Mouse (Mus musculus) C2C12 (cell line): ENCODE data around the gene Armc2. TPM values are rescaled to one million over a fixed set of nuclear protein-coding genes. Genes with fewer than 3 reads are reported as not detected.

Experiments
- H3K27me3 ChIP-seq: one replicate; pipeline ENCODE4 v1.6.1; 2011; ENCODE audit not compliant: control insufficient read depth, insufficient read depth, insufficient read length
- H3K36me3 ChIP-seq: one replicate; pipeline ENCODE4 v1.6.1; 2011; ENCODE audit not compliant: control insufficient read depth, insufficient read depth
- H3K4me3 ChIP-seq: one replicate; pipeline ENCODE4 v1.5.1; 2011; ENCODE audit warnings: mild to moderate bottlenecking, control low read depth; ENCODE audit not compliant: poor library complexity, insufficient read depth, severe bottlenecking
- H3K79me2 ChIP-seq: one replicate; pipeline ENCODE4 v1.6.1; 2011; ENCODE audit not compliant: control insufficient read depth, insufficient read depth
- H3K79me3 ChIP-seq: one replicate; pipeline ENCODE4 v1.6.1; 2011; ENCODE audit warnings: low read depth, control low read depth
- H3ac ChIP-seq: one replicate; pipeline ENCODE3; 2011; ENCODE audit warnings: low read depth; ENCODE audit not compliant: control insufficient read depth, insufficient read length
- CEBPB ChIP-seq: IDR thresholded peaks from one replicate; pipeline ENCODE4 v1.6.1; 2011; ENCODE audit warnings: low read depth, mild to moderate bottlenecking, control low read depth, moderate library complexity
- CTCF ChIP-seq: IDR thresholded peaks from one replicate; pipeline ENCODE4 v1.5.1; 2011; ENCODE audit not compliant: control insufficient read depth, insufficient read depth, insufficient read length
- FOSL1 ChIP-seq: IDR thresholded peaks from one replicate; pipeline ENCODE4 v1.8.0; 2011; ENCODE audit warnings: mild to moderate bottlenecking, low read length; ENCODE audit not compliant: poor library complexity, insufficient read depth, severe bottlenecking
- MAX ChIP-seq: IDR thresholded peaks from one replicate; pipeline ENCODE4 v1.6.1; 2011; ENCODE audit warnings: mild to moderate bottlenecking, control low read depth
- MYOD1 ChIP-seq: IDR thresholded peaks from one replicate; pipeline ENCODE4 v1.6.1; 2011; ENCODE audit warnings: low read depth; ENCODE audit not compliant: control insufficient read depth, insufficient read length
- MYOG ChIP-seq: IDR thresholded peaks from one replicate; pipeline ENCODE4 v1.6.1; 2011; ENCODE audit not compliant: control insufficient read depth, insufficient read length; ENCODE audit errors: extremely low read depth
- USF1 ChIP-seq: IDR thresholded peaks from one replicate; pipeline ENCODE4 v1.6.1; 2011; ENCODE audit warnings: low read depth, mild to moderate bottlenecking, control low read depth, moderate library complexity
- polyA plus RNA-seq: library from polyadenylated mRNA; unstranded; fragments of >200 nt; fragmentation: generic; extraction: Trizol; gene quantifications from one replicate; pipeline ENCODE4 v1.2.1, GENCODE M21; 2012; ENCODE audit warnings: missing spikeins

Armc2 gene
- polyA plus RNA-seq, 1 experiment: 0.20 TPM

DNA sequence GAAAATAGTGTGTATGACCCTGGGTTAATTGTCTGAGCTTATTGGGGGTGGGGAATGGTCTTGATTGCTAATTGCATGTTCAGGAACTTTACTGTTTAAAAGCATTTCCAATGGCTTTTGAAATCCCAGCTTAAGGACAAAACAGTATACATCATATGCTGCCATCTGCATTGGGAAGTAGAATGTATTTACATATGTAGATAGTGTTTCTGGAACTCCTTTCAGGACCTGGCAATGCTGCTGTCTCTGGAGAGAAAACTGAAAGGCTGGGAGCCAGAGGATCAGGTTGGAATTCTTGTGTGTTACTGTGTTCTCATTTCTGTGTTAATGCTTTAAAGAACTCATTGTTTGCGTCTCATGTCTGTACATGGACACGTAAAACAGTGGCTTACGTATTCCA lies 25.1 kb upstream of the Armc2 start:
- H3K27me3 ChIP-seq: peaks cover 7% of the 10 kb centered on the region
- H3K79me3 ChIP-seq: no peaks in the 10 kb centered on the region
- H3K79me2 ChIP-seq: no peaks in the 10 kb centered on the region
- TF ChIP-seq USF1: no peak
- TF ChIP-seq CTCF: no peak
- no peak for TF ChIP-seq MAX
- TF ChIP-seq FOSL1: no peak
- H3ac ChIP-seq: no peak overlapping the region
- no peak overlapping the region for H3K4me3 ChIP-seq
- H3K36me3 ChIP-seq: no peaks in the 10 kb centered on the region

DNA sequence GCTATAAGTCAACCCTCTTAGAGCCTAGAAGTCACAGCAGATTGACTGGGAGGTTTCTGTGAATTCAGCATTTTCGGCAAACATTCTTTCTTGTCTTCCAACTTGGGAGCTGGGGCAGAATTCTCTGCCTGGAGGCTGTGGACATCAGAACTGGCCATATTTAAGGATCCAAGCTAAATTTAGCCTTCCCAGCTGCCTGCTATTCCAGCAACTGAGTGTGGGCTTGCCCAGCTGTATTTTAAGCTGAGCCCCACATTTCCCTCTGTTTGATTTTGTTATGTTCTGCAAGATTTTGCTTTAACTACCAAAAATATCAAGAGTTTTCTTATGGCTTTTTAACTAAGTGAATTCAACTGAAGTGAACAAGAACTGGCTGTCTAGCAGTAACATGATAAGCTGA lies 24.6 kb upstream of the Armc2 start:
- H3K79me2 ChIP-seq: no peaks in the 10 kb centered on the region
- TF ChIP-seq MYOG: no peak
- no peak for TF ChIP-seq MAX
- no peak for TF ChIP-seq CTCF
- no peak for TF ChIP-seq CEBPB
- TF ChIP-seq FOSL1: no peak
- no peak for TF ChIP-seq MYOD1
- TF ChIP-seq USF1: no peak
- H3K4me3 ChIP-seq: no peak overlapping the region
- H3K36me3 ChIP-seq: no peaks in the 10 kb centered on the region
- peaks cover 7% of the 10 kb centered on the region for H3K27me3 ChIP-seq
- no peak overlapping the region for H3ac ChIP-seq
- H3K79me3 ChIP-seq: no peaks in the 10 kb centered on the region

DNA sequence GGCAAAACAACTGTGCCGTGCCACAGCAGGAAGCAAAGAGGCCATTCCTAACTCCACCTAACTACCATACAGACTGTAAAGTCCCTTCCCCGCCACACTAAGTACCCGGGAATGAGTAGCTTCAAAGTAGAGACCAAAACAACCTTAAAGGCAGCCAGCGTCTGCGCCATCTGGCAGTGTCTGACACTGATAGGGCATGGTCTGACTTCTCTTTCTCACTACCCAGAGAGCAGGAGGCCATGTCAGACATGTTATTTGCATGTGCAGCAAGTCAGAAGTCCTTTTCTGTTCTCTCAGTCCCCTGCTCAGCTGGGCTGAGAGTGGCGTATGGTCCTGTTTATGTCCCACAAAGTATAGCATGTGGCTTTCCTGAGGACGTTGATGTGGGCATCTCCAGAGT lies 23.8 kb upstream of the Armc2 start:
- H3K4me3 ChIP-seq: no peak overlapping the region
- no peaks in the 10 kb centered on the region for H3K79me2 ChIP-seq
- no peaks in the 10 kb centered on the region for H3K79me3 ChIP-seq
- no peak overlapping the region for H3ac ChIP-seq
- H3K27me3 ChIP-seq: peaks cover 5% of the 10 kb centered on the region
- no peaks in the 10 kb centered on the region for H3K36me3 ChIP-seq
- TF ChIP-seq CTCF (no peak), MAX (no peak), USF1 (no peak), CEBPB (no peak), MYOD1 (no peak), FOSL1 (no peak), MYOG (no peak)

DNA sequence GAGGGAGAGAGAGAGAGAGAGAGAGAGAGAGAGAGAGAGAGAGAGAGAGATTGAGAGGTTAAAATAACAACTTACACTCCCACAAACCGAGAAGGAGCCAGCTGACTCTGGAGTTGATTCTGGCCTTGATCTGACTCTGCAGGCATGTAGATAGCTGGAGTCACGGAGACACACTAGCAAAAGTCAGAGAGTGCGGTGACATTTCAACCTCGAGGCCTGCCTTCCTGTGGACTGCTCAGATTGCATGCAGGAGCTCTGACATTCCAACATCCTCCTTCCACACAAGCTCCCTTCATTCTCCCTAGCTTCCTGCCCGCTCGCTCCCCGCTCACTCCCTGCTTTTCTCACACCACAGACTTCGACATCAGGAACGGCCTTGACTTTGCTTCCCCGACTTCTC lies 20.3 kb upstream of the Armc2 start:
- Histone ChIP-seq H3ac (no peak overlapping the region), H3K27me3 (no peaks in the 10 kb centered on the region), H3K36me3 (no peaks in the 10 kb centered on the region), H3K79me3 (no peaks in the 10 kb centered on the region), H3K79me2 (no peaks in the 10 kb centered on the region), H3K4me3 (no peak overlapping the region)
- TF ChIP-seq MYOG (no peak), MAX (no peak), FOSL1 (no peak), CTCF (no peak), USF1 (no peak)

DNA sequence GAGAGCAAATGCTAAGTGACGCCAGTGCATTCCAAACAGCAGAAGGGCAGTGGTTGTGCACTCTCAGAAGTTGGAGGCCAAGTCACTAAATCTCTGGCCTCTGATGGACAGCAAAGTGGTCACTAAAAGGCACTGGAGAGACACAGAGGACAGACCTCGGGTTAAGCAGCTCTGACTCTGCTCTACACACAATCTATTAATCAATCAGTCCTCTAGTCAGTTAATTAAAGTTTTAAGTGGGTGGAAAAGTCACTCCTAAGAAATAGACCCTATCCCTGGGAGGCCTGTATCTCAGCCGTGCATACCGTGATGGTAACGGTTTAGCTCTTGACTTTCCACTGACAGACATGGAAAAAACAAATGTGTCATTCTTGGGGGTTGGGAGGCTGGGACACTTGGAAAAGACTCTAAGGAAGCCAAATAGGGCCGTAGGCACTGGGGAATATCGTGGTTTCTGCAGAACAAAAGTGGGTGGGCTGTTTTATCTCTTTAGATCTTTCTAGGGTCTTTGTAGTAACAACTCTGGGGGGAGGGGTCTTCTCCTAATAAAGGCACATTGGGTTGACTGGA lies 19.1 kb upstream of the Armc2 start:
- TF ChIP-seq USF1 (no peak), MYOD1 (no peak), FOSL1 (no peak), CTCF (no peak), MYOG (no peak), MAX (no peak), CEBPB (no peak)
- no peaks in the 10 kb centered on the region for H3K36me3 ChIP-seq
- no peaks in the 10 kb centered on the region for H3K79me2 ChIP-seq
- no peaks in the 10 kb centered on the region for H3K27me3 ChIP-seq
- H3K79me3 ChIP-seq: no peaks in the 10 kb centered on the region
- H3K4me3 ChIP-seq: no peak overlapping the region
- H3ac ChIP-seq: no peak overlapping the region

DNA sequence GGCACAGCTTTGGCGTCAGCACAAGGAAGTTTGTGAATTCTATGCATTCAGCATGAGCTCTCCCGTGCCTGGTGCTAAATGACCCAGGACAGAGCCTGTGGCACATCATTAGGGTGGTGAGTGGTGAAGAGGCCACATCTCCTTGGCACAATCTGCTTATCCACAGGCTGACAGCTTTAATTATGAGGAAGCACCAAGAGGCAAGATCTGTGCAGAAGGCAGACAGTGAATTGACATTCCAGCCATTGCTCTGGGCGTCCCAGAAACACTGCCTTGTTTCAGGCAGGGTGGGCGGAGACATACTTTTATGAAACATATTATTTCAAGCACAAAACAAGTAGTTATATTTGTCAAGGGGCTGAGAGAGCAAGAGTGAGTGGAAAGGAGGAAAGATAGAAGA lies 18.6 kb upstream of the Armc2 start:
- TF ChIP-seq CEBPB (no peak), MAX (no peak), MYOD1 (no peak), USF1 (no peak), FOSL1 (no peak), MYOG (no peak), CTCF (no peak)
- Histone ChIP-seq H3K27me3 (no peaks in the 10 kb centered on the region), H3K36me3 (no peaks in the 10 kb centered on the region), H3K79me2 (no peaks in the 10 kb centered on the region), H3ac (no peak overlapping the region), H3K4me3 (no peak overlapping the region), H3K79me3 (no peaks in the 10 kb centered on the region)
